Mouse (Mus musculus) liver, embryonic 14.5 days (tissue): ENCODE measurements around the gene Rbm38.

Experiments
- CTCF ChIP-seq: IDR thresholded peaks from 2 replicates; pipeline ENCODE4 v1.5.1; 2016; ENCODE audit warnings: antibody characterized with exemption, low read depth, control low read depth
- EP300 ChIP-seq: IDR thresholded peaks from 2 replicates; pipeline ENCODE4 v1.6.1; 2016; ENCODE audit warnings: antibody characterized with exemption, low read depth

DNA sequence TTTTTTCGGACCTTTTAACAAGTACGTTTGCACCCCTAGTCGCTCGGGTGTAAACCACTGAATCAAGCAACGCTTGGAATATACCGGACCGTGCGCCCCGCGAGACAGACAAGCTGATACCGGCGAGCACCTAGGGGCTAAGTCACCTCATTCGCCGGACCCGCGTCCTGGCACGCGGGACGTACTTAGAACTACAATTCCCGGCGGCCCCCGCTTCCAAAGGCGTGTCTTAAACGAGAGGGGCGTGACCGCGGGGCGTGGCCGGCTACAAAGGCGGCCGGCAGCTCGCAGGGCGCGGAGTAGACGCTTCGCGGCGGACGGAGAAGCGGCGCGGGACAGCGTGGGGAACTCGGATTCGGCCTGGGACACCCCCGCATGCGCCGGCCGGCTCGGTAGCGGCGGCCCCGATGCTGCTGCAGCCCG lies 1.3 kb downstream of the Rbm38 start:
- TF ChIP-seq EP300 (peak; percentile 37; the same call in 1 of the 2 replicates), CTCF (no peak)
